17 mouse cellular contexts compared by ENCODE assay signal in the genomic region with DNA sequence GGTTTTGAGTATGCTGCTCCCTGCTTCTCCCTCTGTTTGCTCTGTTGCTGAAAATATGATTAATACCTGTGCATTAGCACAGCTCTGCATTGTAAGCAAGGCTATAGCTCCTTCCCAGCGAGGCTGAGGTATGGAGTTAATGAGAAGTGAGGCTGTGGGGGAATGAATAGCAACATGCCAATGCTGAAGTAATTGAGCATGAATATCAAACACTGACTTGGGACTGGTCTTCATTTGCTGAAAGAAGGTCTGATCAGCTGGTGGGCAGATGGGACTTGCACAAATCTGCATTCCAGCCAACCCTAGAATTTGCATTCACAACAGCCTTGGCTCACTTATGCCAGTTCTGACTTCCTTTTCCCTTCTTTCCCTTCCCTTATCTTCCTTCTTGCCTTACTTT.
DNase-seq lines count a peak whose midpoint lies in the region; ATAC-seq and TF ChIP-seq lines count a peak whose summit lies in the region.
"Had no signal": no experiment of that assay in that cellular context is flagged by ENCODE, and none has a peak within 500 bp of the region (broad histone marks: within the 10 kb centered on the region; RNA-seq: fewer than 3 reads in every experiment).

No protein-coding gene starts in this region.

- H3K27me3 ChIP-seq in forebrain, embryonic 16.5 days (replicated peaks; ENCODE audit: control insufficient read depth, insufficient read depth, low read length): no peaks in the 10 kb centered on the region
- H3K27me3 ChIP-seq: embryonic facial prominence, embryonic 15.5 days; neural tube, embryonic 12.5 days had no signal

- H3K4me3 ChIP-seq in forebrain, embryonic 16.5 days (replicated peaks; ENCODE audit: low read length): no peak overlapping the region
- H3K4me3 ChIP-seq: embryonic facial prominence, embryonic 15.5 days; heart, embryonic 10.5 days; neural tube, embryonic 12.5 days had no signal

- H3K4me1 ChIP-seq in forebrain, embryonic 16.5 days (replicated peaks; ENCODE audit: control insufficient read depth, insufficient read depth, low read length): 0 out of 2 replicates have a peak, but pooled peaks cover 2% of the 10 kb centered on the region
- H3K4me1 ChIP-seq: embryonic facial prominence, embryonic 15.5 days; heart, embryonic 10.5 days; neural tube, embryonic 12.5 days had no signal

- peak; percentile 10 to 39 for DNase-seq in cerebellum, postnatal 14 days
- DNase-seq in cerebellum, adult 18-20 months: no peak
- DNase-seq in brain, embryonic 14.5 days (ENCODE audit: low read depth): peak; percentile 77
- DNase-seq in mesoderm, embryonic 11.5 days (ENCODE audit: low read depth, low spot score): peak; percentile 31
- no peak for DNase-seq in adipocyte (ENCODE audit: low spot score)
- no peak for DNase-seq in urinary bladder, adult 18-20 months (ENCODE audit: low spot score in 2 of 2)
- no peak for DNase-seq in spleen, adult 12 weeks (ENCODE audit: low spot score)
- DNase-seq: adrenal gland, postnatal 36 days; cerebellum, adult 11-12 months; heart, postnatal 36 days; liver, postnatal 0 days; right cerebral cortex, adult 18-20 months; thymus, adult 18-20 months had no signal

- no peak overlapping the region for H3K4me2 ChIP-seq in forebrain, embryonic 16.5 days (ENCODE audit: low read length)
- H3K4me2 ChIP-seq: embryonic facial prominence, embryonic 15.5 days; neural tube, embryonic 12.5 days had no signal

- H3K9ac ChIP-seq in forebrain, embryonic 16.5 days (replicated peaks; ENCODE audit: low read depth, low read length): no peak overlapping the region
- H3K9ac ChIP-seq: embryonic facial prominence, embryonic 15.5 days; liver, postnatal 0 days; neural tube, embryonic 12.5 days had no signal

- H3K27ac ChIP-seq in forebrain, embryonic 16.5 days (ENCODE audit: low read length): no peak overlapping the region
- H3K27ac ChIP-seq: embryonic facial prominence, embryonic 15.5 days; heart, embryonic 10.5 days; neural tube, embryonic 12.5 days had no signal

- ATAC-seq in forebrain, embryonic 16.5 days: peak; percentile 82
- ATAC-seq: liver, postnatal 0 days had no signal

- no peak for TF ChIP-seq POLR2A in brain, embryonic 14.5 days (IDR thresholded peaks at IDR 0.05; ENCODE audit: borderline replicate concordance, extremely low read depth, insufficient read depth, insufficient read length, poor library complexity, severe bottlenecking)

- no peaks in the 10 kb centered on the region for H3K36me3 ChIP-seq in forebrain, embryonic 16.5 days (ENCODE audit: control insufficient read depth, insufficient read depth)
- H3K36me3 ChIP-seq: embryonic facial prominence, embryonic 15.5 days; heart, embryonic 10.5 days; neural tube, embryonic 12.5 days had no signal

- no peaks in the 10 kb centered on the region for H3K9me3 ChIP-seq in forebrain, embryonic 16.5 days (ENCODE audit: control insufficient read depth, low read length)
- H3K9me3 ChIP-seq: embryonic facial prominence, embryonic 15.5 days; heart, embryonic 10.5 days; neural tube, embryonic 12.5 days had no signal

- no peak for TF ChIP-seq CTCF in brain, embryonic 14.5 days (IDR thresholded peaks at IDR 0.05; ENCODE audit: borderline replicate concordance, extremely low read depth, insufficient read depth, insufficient read length)

- 3% methylated on average over 1 of the region's 1 CpGs for WGBS in forebrain, embryonic 16.5 days

Comparison
In these comparisons a context has a peak if more than half of its experiments do, and no peak if none do; other contexts are left out.
1. DNase-seq: peak in cerebellum, postnatal 14 days (2 of 2), brain, embryonic 14.5 days (single experiment) and mesoderm, embryonic 11.5 days (single experiment); none in cerebellum, adult 18-20 months (0 of 2), adipocyte (single experiment), urinary bladder, adult 18-20 months (0 of 2) and spleen, adult 12 weeks (single experiment).